Mouse (Mus musculus) heart, embryonic 10.5 days (tissue): ENCODE data around the gene Akr1c13. TPM values are rescaled to one million over a fixed set of nuclear protein-coding genes. Genes with fewer than 3 reads are reported as not detected.

Experiments
- polyA plus RNA-seq: library from polyadenylated mRNA; unstranded; fragments of >200 nt; fragmentation: Nextera tagmentation; extraction: Ambion mirVana; gene quantifications from 2 replicates; pipeline ENCODE4 v1.2.1, GENCODE M21; 2016

Gene Akr1c13
- polyA plus RNA-seq, 1 experiment from 2014 or later, result 7.0 TPM

Other genes starting within 250 kb of the Akr1c13 start
- gene Ucn3, start 245.8 kb upstream of the Akr1c13 start, polyA plus RNA-seq, result not detected in 2 replicates
- 0.92 and 2.0 TPM in 2 replicates for gene Akr1c14, start 142.1 kb upstream of the Akr1c13 start, polyA plus RNA-seq
- gene Akr1c18, start 40.5 kb upstream of the Akr1c13 start, polyA plus RNA-seq, result 0.11 TPM in 1 of 2 replicates, not detected in the other
- gene Akr1c19, start 37.5 kb downstream of the Akr1c13 start, polyA plus RNA-seq, result 0.49 and 13.4 TPM in 2 replicates
- 1.00 and 4.7 TPM in 2 replicates for gene Akr1c12, start 88.3 kb downstream of the Akr1c13 start, polyA plus RNA-seq
- not detected in 2 replicates for gene Akr1c6, start 243.2 kb downstream of the Akr1c13 start, polyA plus RNA-seq